Mouse (Mus musculus) liver, embryonic 14.5 days (tissue): ENCODE results near the gene Nectin2.

Experiments used
- CTCF ChIP-seq: IDR thresholded peaks from 2 replicates; pipeline ENCODE4 v1.5.1; 2016; ENCODE audit warnings: antibody characterized with exemption, low read depth, control low read depth
- EP300 ChIP-seq: IDR thresholded peaks from 2 replicates; pipeline ENCODE4 v1.6.1; 2016; ENCODE audit warnings: antibody characterized with exemption, low read depth

- TF ChIP-seq CTCF = peak; percentile 65
- TF ChIP-seq EP300 = no peak
Measured at GRCm38 (mm10) chr7:19713196-19713595, 37.1 kb downstream of the Nectin2 start.
